Mouse (Mus musculus) lung, postnatal 0 days (tissue): ENCODE results near the gene Mgst3. TPM values are rescaled to one million over a fixed set of nuclear protein-coding genes. Genes with fewer than 3 reads are reported as not detected.
A peak's percentile ranks its signal among the peaks of the same experiment; 100 is the strongest.

Experiments
- ATAC-seq: fragments of 200-750 bp; cut with Nextera tagmentation; 2 replicates; pipeline ENCODE4 v1.8.0; 2017; ENCODE audit warnings: moderate library complexity
- DNase-seq: peaks from one replicate; pipeline ENCODE4 v3.0.0-alpha.2; 2016; ENCODE audit warnings: low spot score
- H3K27ac ChIP-seq: fragments of 300-500 bp; sonication (generic); 2 replicates; pipeline ENCODE4 v1.5.1; 2014; ENCODE audit warnings: antibody characterized with exemption, mild to moderate bottlenecking, low read length, mixed read lengths
- H3K27me3 ChIP-seq: fragments of 300-500 bp; sonication (generic); replicated peaks from 2 replicates; pipeline ENCODE4 v1.6.1; 2014; ENCODE audit warnings: low read length, mixed read lengths; ENCODE audit not compliant: insufficient read depth
- H3K36me3 ChIP-seq: fragments of 300-500 bp; sonication (generic); 2 replicates; pipeline ENCODE4 v1.6.1; 2014; ENCODE audit warnings: low read length, mixed read lengths; ENCODE audit not compliant: insufficient read depth
- H3K4me1 ChIP-seq: fragments of 300-500 bp; sonication (generic); 2 replicates; pipeline ENCODE4 v1.6.1; 2014; ENCODE audit warnings: antibody characterized with exemption, low read depth, low read length, mixed read lengths; ENCODE audit not compliant: insufficient read depth
- H3K4me2 ChIP-seq: fragments of 300-500 bp; sonication (generic); replicated peaks from 2 replicates; pipeline ENCODE4 v1.6.1; 2014; ENCODE audit warnings: low read depth, mild to moderate bottlenecking, low read length, moderate library complexity, mixed read lengths
- H3K4me3 ChIP-seq: fragments of 300-500 bp; sonication (generic); 2 replicates; pipeline ENCODE4 v1.5.1; 2014; ENCODE audit warnings: low read depth, low read length
- H3K9ac ChIP-seq: fragments of 300-500 bp; sonication (generic); replicated peaks from 2 replicates; pipeline ENCODE4 v1.6.1; 2014; ENCODE audit warnings: low read depth, mild to moderate bottlenecking
- H3K9me3 ChIP-seq: fragments of 300-500 bp; sonication (generic); 2 replicates; pipeline ENCODE4 v1.6.1; 2016; ENCODE audit warnings: low read length, mixed read lengths
- CTCF ChIP-seq: IDR thresholded peaks from 2 replicates; pipeline ENCODE4 v1.5.1; 2016; ENCODE audit warnings: antibody characterized with exemption, mild to moderate bottlenecking
- EP300 ChIP-seq: IDR thresholded peaks from 2 replicates; pipeline ENCODE4 v1.6.1; 2016; ENCODE audit warnings: antibody characterized with exemption, mild to moderate bottlenecking, control low read depth
- WGBS: fragments of 180-500 bp; shearing (Covaris S2); extraction: QIAGEN DNeasy Blood & Tissue Kit; methylation state at CpG from one replicate; pipeline ENCODE4 v1.1.7; 2014; 5-methylcytosine and 5-hydroxymethylcytosine counted together
- polyA plus RNA-seq: library from polyadenylated mRNA; unstranded; fragments of >200 nt; fragmentation: Nextera tagmentation; extraction: Ambion mirVana; gene quantifications from 2 replicates; pipeline ENCODE4 v1.2.1, GENCODE M21; 2015

Mgst3 gene
- polyA plus RNA-seq, 1 experiment from 2014 or later: 70.1 TPM

- ATAC-seq (no peak), DNase-seq (no peak)
- H3K36me3 ChIP-seq: no peaks in the 10 kb centered on the region
- TF ChIP-seq CTCF (no peak), EP300 (no peak)
- no peaks in the 10 kb centered on the region for H3K4me1 ChIP-seq
- no peaks in the 10 kb centered on the region for H3K9me3 ChIP-seq
- no peaks in the 10 kb centered on the region for H3K27me3 ChIP-seq
- H3K4me3 ChIP-seq: no peak overlapping the region
- no peak overlapping the region for H3K27ac ChIP-seq
- WGBS: 94% methylated on average over 2 of the region's 2 CpGs
- no peak overlapping the region for H3K9ac ChIP-seq
- no peak overlapping the region for H3K4me2 ChIP-seq
Measured at GRCm38 (mm10) chr1:167385211-167385610, 8.4 kb downstream of the Mgst3 start.

- no peak for ATAC-seq
- H3K4me1 ChIP-seq: no peaks in the 10 kb centered on the region
- TF ChIP-seq EP300 (no peak), CTCF (no peak)
- no peak overlapping the region for H3K4me3 ChIP-seq
- WGBS: 56% methylated on average over 3 of the region's 3 CpGs
- no peaks in the 10 kb centered on the region for H3K36me3 ChIP-seq
- H3K27me3 ChIP-seq: no peaks in the 10 kb centered on the region
- no peak overlapping the region for H3K4me2 ChIP-seq
- no peaks in the 10 kb centered on the region for H3K9me3 ChIP-seq
- H3K27ac ChIP-seq: no peak overlapping the region
- no peak for DNase-seq
- no peak overlapping the region for H3K9ac ChIP-seq
Measured at GRCm38 (mm10) chr1:167384156-167384555, 9.5 kb downstream of the Mgst3 start.

GRCm38 (mm10) chr1:167383178-167383577 is 10.5 kb downstream of the Mgst3 start:
- Histone ChIP-seq H3K27ac (no peak overlapping the region), H3K9ac (no peak overlapping the region), H3K27me3 (no peaks in the 10 kb centered on the region), H3K36me3 (no peaks in the 10 kb centered on the region; the same call in 1 of the 2 replicates), H3K9me3 (no peaks in the 10 kb centered on the region), H3K4me3 (no peak overlapping the region), H3K4me2 (no peak overlapping the region), H3K4me1 (no peaks in the 10 kb centered on the region)
- ATAC-seq (no peak), DNase-seq (no peak)
- TF ChIP-seq CTCF (no peak), EP300 (no peak)
- 88% methylated on average over 5 of the region's 5 CpGs for WGBS

DNA sequence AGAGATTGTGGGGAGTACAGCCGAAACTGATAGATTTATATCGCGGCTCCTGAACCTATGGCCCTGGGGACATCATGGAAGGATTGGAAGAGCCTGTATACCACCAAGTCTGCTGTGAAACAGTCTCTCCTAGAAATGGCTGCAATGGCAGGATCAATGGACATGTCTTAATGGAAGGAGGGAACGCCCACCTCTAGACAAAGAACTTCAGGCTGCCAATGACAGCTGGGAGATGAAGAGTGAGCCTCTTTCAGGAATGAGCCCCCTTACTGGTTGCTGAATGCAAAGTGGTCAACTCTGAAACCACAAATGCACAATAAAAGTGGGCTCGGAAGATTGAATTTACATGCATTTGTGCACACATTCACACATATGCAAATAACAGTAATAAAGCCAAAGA is 10.9 kb downstream of the Mgst3 start:
- Histone ChIP-seq H3K36me3 (no peaks in the 10 kb centered on the region; the same call in 1 of the 2 replicates), H3K9ac (no peak overlapping the region), H3K4me2 (no peak overlapping the region), H3K4me3 (no peak overlapping the region), H3K27ac (no peak overlapping the region), H3K4me1 (no peaks in the 10 kb centered on the region), H3K9me3 (no peaks in the 10 kb centered on the region), H3K27me3 (no peaks in the 10 kb centered on the region)
- 93% methylated on average over 5 of the region's 5 CpGs for WGBS
- no peak for DNase-seq
- no peak for TF ChIP-seq EP300
- TF ChIP-seq CTCF: no peak
- ATAC-seq: no peak

DNA sequence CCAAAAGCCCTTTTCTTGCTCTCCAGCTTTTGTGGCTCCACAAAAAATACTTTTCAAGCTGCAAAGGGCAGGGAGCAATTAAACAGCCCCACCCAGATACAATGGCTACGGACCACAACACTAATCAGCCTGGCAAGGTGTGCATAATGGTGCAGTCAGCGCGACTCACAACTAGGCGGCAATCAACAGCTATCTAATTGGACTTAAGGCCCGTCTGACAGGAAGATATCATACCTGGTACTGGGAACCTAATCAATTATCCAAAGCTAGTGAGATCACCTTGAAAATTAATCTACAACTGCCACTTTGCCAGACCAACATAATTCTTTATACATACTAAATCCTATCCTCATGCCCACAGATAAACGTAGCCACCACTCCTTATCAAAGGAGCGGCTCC is 11.3 kb downstream of the Mgst3 start:
- 86% methylated on average over 7 of the region's 7 CpGs for WGBS
- TF ChIP-seq CTCF: no peak
- TF ChIP-seq EP300: no peak

GRCm38 (mm10) chr1:167381050-167382015 is 12.3 kb downstream of the Mgst3 start:
- no peak overlapping the region for H3K27ac ChIP-seq
- no peaks in the 10 kb centered on the region for H3K27me3 ChIP-seq
- WGBS: 60% methylated on average over 8 of the region's 8 CpGs
- H3K36me3 ChIP-seq: peaks cover under 1% of the 10 kb centered on the region; the same call in 1 of the 2 replicates
- H3K9ac ChIP-seq: no peak overlapping the region
- ATAC-seq (peak; percentile 62), DNase-seq (no peak)
- H3K9me3 ChIP-seq: no peaks in the 10 kb centered on the region
- H3K4me1 ChIP-seq: no peaks in the 10 kb centered on the region
- no peak overlapping the region for H3K4me3 ChIP-seq
- TF ChIP-seq EP300 (no peak), CTCF (no peak)
- H3K4me2 ChIP-seq: no peak overlapping the region

More for the DNA sequence above, 11.3 kb downstream of the Mgst3 start:
- H3K4me3 ChIP-seq: no peak overlapping the region
- H3K4me2 ChIP-seq: no peak overlapping the region
- no peak for DNase-seq
- no peak for ATAC-seq
- H3K9ac ChIP-seq: no peak overlapping the region
- H3K9me3 ChIP-seq: no peaks in the 10 kb centered on the region
- H3K27me3 ChIP-seq: no peaks in the 10 kb centered on the region
- H3K4me1 ChIP-seq: no peaks in the 10 kb centered on the region
- H3K36me3 ChIP-seq: no peaks in the 10 kb centered on the region; the same call in 1 of the 2 replicates
- H3K27ac ChIP-seq: no peak overlapping the region
